Mouse (Mus musculus) limb, embryonic 11.5 days (tissue): ENCODE measurements at regions not wholly inside any gene's neighbourhood (a gene's known extent, or its start where the extent isn't known, plus 50 kb on each side); places are given as distances from the start of the nearest gene placed in this dataset.

ENCODE experiments used
- ATAC-seq: fragments of 200-750 bp; cut with Nextera tagmentation; 2 replicates; pipeline ENCODE4 v1.8.0; 2017; ENCODE audit warnings: low read depth; ENCODE audit not compliant: insufficient number of reproducible peaks, low FRiP score, low TSS enrichment
- DNase-seq: peaks from one replicate; pipeline ENCODE4 v3.0.0-alpha.2; 2015; ENCODE audit warnings: low spot score
- H3K27ac ChIP-seq: fragments of 300-500 bp; sonication (generic); replicated peaks from 2 replicates; pipeline ENCODE4 v1.5.1; 2014; ENCODE audit warnings: low read depth, mild to moderate bottlenecking, low read length
- H3K27me3 ChIP-seq: fragments of 300-500 bp; sonication (generic); 2 replicates; pipeline ENCODE4 v1.6.1; 2014; ENCODE audit warnings: mild to moderate bottlenecking, low read length, mixed read lengths; ENCODE audit not compliant: control insufficient read depth, insufficient read depth
- H3K36me3 ChIP-seq: fragments of 300-500 bp; sonication (generic); 2 replicates; pipeline ENCODE4 v1.6.1; 2014; ENCODE audit warnings: mild to moderate bottlenecking, low read length, moderate library complexity, mixed read lengths; ENCODE audit not compliant: control insufficient read depth, insufficient read depth
- H3K4me1 ChIP-seq: fragments of 300-500 bp; sonication (generic); 2 replicates; pipeline ENCODE4 v1.6.1; 2014; ENCODE audit warnings: low read length, mixed read lengths; ENCODE audit not compliant: control insufficient read depth, insufficient read depth
- H3K4me2 ChIP-seq: fragments of 300-500 bp; sonication (generic); 2 replicates; pipeline ENCODE4 v1.6.1; 2014; ENCODE audit warnings: low read depth, mild to moderate bottlenecking, moderate library complexity; ENCODE audit not compliant: severe bottlenecking
- H3K4me3 ChIP-seq: fragments of 300-500 bp; sonication (generic); 2 replicates; pipeline ENCODE4 v1.5.1; 2014; ENCODE audit warnings: low read depth, low read length
- H3K9ac ChIP-seq: fragments of 300-500 bp; sonication (generic); 2 replicates; pipeline ENCODE4 v1.6.1; 2014; ENCODE audit warnings: mild to moderate bottlenecking, low read length
- H3K9me3 ChIP-seq: fragments of 300-500 bp; sonication (generic); 2 replicates; pipeline ENCODE4 v1.6.1; 2016; ENCODE audit warnings: low read length; ENCODE audit not compliant: control insufficient read depth
- WGBS: fragments of 180-500 bp; shearing (Covaris S2); extraction: QIAGEN DNeasy Blood & Tissue Kit; methylation state at CpG from one replicate; pipeline ENCODE4 v1.1.7; 2014; 5-methylcytosine and 5-hydroxymethylcytosine counted together

DNA sequence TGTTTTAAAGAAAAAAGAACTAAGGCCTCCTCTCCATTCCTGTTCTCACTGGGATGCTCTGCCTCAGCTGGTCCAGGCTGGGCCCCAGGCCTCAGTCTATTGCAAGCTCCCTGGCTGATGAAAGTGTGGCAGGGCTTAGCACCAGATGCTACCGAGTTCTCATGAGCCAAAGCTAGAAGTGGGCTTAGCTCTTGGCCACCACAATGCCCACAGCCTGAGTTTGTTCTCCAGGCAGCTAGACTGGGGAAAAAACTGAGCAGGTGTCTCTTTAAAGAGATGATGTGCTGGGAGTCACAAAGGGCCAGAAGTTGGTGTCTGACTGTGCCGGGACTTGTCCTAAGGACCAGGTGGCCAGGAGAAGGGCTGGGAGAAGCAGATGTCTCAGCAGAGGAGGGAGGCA lies 101.9 kb upstream of the Lhx1 start:
- Histone ChIP-seq H3K4me2 (no peak overlapping the region), H3K4me3 (no peak overlapping the region), H3K27me3 (no peaks in the 10 kb centered on the region), H3K9ac (no peak overlapping the region), H3K9me3 (no peaks in the 10 kb centered on the region), H3K36me3 (no peaks in the 10 kb centered on the region), H3K27ac (no peak overlapping the region), H3K4me1 (peaks cover 12% of the 10 kb centered on the region)
- 65% methylated on average over 2 of the region's 2 CpGs for WGBS
- ATAC-seq, result no peak
- no peak for DNase-seq

DNA sequence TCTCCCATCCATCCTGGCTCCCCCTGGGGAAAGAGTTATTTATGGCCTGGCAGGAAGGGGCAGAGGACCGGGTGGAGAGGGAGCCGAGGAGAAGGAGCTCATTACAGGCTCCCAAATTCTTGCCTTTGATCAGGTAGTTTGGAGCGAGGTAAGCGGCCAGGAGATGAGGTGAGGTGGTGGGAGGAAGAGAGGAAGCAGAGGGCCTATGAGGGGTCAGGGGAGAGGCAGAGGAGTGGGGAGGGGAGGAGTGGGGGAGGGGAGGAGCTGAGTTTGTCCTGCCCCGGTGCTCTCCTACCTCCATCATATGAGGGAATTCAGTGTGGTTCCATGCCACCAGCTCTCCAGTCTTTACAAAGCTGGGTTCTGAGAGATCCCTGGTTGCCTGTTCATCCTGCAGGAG lies 98.8 kb upstream of the Lhx1 start:
- DNase-seq (no peak), ATAC-seq (no peak)
- Histone ChIP-seq H3K9me3 (no peaks in the 10 kb centered on the region), H3K27ac (no peak overlapping the region), H3K4me1 (peaks cover 12% of the 10 kb centered on the region), H3K4me3 (no peak overlapping the region), H3K27me3 (no peaks in the 10 kb centered on the region), H3K4me2 (no peak overlapping the region), H3K9ac (no peak overlapping the region), H3K36me3 (no peaks in the 10 kb centered on the region)
- 3% methylated on average over 5 of the region's 5 CpGs for WGBS

DNA sequence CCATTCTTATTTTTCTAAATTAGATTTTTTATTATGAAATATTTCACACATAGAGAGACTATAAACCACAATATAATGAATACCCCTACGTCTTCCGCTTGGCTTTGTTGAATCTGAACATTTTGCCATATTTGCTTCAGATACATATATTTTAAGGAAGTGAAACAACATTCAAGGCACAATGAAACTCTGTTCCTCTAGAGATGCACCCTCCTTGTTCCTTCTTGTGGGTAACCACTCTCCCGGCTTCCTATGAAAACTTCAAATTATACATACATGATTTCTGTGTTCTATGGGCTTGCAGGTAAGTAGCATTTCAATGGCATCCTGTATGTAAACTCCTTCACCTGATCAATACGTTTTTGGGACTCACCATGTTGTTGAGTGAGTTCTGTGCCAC lies 94.4 kb upstream of the Lhx1 start:
- Histone ChIP-seq H3K36me3 (no peaks in the 10 kb centered on the region), H3K27ac (no peak overlapping the region), H3K4me1 (0 out of 2 replicates have a peak, but pooled peaks cover 7% of the 10 kb centered on the region), H3K4me3 (no peak overlapping the region), H3K27me3 (no peaks in the 10 kb centered on the region), H3K4me2 (no peak overlapping the region), H3K9me3 (no peaks in the 10 kb centered on the region), H3K9ac (no peak overlapping the region)
- DNase-seq (no peak), ATAC-seq (no peak)
- WGBS, result 91% methylated on average over 4 of the region's 4 CpGs

DNA sequence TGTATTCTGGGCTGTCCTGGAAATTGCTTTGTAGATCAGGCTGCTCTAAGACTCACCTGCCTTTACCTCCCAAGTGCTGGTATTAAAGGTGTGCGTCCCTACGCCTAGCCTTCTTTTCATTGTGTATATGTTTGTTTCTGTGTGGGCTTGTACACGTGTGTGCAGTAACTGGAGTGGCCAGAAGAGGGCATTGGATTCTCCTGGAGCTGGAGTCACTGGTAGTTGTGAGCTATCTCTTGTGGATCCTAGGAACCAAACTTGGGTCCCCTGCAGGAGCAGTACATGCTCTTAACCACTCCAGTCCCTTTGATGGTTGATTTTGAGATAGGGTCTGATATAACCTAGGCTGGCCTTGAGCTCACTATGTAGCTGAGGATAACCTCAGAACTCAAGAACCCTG lies 93.2 kb upstream of the Lhx1 start:
- Histone ChIP-seq H3K27ac (no peak overlapping the region), H3K4me3 (no peak overlapping the region), H3K9me3 (no peaks in the 10 kb centered on the region), H3K27me3 (no peaks in the 10 kb centered on the region), H3K4me2 (no peak overlapping the region), H3K36me3 (no peaks in the 10 kb centered on the region), H3K4me1 (no peaks in the 10 kb centered on the region), H3K9ac (no peak overlapping the region)
- DNase-seq, result no peak
- 92% methylated on average over 3 of the region's 3 CpGs for WGBS
- ATAC-seq, result no peak

DNA sequence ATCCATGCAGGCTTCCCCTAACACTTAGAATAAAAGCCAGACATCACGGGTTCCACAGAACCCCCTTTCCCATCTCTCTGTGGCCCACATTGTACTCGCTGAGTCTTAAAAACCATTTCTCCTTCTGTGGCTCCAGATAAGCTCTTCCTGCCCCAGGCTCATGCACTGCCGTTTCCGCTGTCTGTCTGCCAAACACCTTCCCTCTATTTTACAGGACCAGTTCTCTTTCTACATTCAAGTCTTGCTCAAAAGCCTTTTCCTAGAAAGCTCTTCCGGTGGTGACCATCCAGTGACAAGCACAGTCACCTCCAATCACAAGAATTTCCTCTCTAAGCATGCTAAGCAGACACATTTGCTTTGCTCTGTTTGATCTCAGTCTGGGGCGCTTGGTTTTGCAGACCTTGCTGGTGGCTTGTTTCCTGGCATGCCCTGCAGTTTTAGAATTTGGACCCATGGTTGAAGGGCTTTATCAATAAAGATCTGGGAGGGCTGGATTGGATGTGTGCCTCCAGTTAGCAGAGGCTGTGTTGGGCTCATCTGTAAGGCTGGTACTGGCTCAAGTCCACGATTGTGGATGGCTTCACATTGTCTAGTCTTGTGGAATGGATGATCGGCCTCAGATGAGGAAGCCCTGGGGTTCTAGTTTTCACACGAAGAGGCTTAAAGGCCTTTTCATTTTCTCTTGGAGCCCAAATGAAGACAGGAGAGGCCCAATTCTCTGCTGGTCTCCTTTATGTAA lies 87.8 kb upstream of the Lhx1 start:
- no peak for ATAC-seq

DNA sequence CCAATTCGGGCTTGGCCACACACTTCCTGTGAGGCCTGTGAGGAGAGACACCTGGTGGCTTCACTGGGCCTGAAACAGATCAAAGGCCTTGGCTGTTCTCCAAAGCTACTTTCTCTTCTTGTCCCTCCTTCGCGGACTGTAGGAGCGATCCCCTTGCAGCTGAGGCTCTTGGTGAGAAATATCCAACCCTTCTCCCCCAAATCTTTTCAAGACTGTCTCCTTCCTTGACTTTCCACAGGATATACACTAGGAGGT lies 86.2 kb upstream of the Lhx1 start:
- no peaks in the 10 kb centered on the region for H3K9me3 ChIP-seq

More for the DNA sequence above, 87.8 kb upstream of the Lhx1 start:
- Histone ChIP-seq H3K36me3 (no peaks in the 10 kb centered on the region), H3K9ac (no peak overlapping the region), H3K4me1 (no peaks in the 10 kb centered on the region), H3K4me3 (no peak overlapping the region), H3K27me3 (no peaks in the 10 kb centered on the region), H3K4me2 (no peak overlapping the region), H3K9me3 (no peaks in the 10 kb centered on the region), H3K27ac (no peak overlapping the region)
- no peak for DNase-seq
- WGBS, result 72% methylated on average over 9 of the region's 9 CpGs

DNA sequence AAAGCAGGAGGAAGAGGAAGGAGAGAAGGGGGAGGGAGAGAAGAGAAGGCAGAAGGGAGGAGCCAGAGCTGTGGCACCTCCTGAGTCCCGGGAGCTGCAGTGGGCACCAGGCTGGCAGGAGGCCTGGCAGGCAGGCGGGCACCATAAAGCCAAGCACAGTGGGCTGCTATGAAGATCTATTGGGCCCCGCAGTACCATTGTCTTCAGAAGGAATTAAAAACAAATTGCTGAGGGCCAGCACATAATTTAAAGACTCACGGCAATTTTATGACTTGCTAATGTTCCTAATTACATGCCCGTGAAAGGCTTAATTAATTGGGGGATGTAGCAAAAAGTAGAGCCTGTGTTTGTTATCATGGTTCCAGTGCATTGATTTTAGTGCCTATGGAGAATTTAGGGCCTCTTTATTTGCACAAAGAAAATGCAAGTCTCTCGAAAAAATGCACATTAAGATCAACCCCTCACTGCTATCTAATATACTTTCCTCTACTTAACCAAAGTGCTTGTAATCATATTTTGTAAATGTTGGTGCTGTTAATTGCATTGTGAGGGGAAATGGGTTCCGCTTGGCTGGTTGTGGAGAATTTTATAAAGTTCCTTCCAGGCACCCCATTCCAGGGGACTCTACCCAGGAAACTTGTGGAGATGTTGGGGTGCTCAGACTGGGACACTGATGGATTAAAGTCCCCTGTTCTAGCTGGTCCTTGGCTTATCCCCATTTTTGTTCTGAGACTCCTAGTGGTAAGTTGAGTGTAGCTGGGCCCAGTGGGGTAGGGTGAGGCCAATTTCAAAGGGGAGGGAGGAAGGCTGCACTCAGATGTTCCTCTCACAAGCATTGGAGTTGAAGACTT lies 85.7 kb upstream of the Lhx1 start:
- no peak overlapping the region for H3K27ac ChIP-seq
- H3K4me2 ChIP-seq, result no peak overlapping the region
- DNase-seq (no peak), ATAC-seq (no peak)
- no peaks in the 10 kb centered on the region for H3K36me3 ChIP-seq
- no peaks in the 10 kb centered on the region for H3K9me3 ChIP-seq
- WGBS, result 31% methylated on average over 7 of the region's 7 CpGs
- H3K27me3 ChIP-seq, result no peaks in the 10 kb centered on the region
- H3K4me1 ChIP-seq, result no peaks in the 10 kb centered on the region
- H3K4me3 ChIP-seq, result no peak overlapping the region
- H3K9ac ChIP-seq, result no peak overlapping the region

More for the DNA sequence above, 86.2 kb upstream of the Lhx1 start:
- DNase-seq, result no peak
- Histone ChIP-seq H3K9ac (no peak overlapping the region), H3K4me2 (no peak overlapping the region), H3K36me3 (no peaks in the 10 kb centered on the region), H3K27ac (no peak overlapping the region), H3K27me3 (no peaks in the 10 kb centered on the region), H3K4me1 (no peaks in the 10 kb centered on the region), H3K4me3 (no peak overlapping the region)
- 55% methylated on average over 4 of the region's 4 CpGs for WGBS
- no peak for ATAC-seq

DNA sequence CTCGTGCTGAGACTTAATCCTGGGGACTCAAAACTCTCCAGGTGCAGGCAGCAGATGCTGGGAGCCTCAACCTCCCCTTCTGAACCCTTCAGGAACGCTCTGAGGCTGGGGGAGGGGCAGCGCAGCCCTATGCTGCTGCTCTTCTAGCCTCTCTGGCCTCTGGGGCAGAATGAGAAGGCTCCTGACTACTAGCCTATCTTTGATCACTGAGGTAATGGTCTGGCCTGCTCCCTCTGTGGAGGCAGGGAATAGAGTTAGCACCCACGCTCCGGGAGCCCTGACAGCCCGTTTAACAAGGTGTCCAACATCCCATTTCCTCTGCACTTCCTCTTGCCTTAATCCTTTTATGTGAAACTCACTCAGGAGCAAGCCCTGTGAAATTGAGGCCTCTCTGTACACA lies 79.4 kb upstream of the Lhx1 start:
- Histone ChIP-seq H3K27me3 (no peaks in the 10 kb centered on the region), H3K4me2 (no peak overlapping the region), H3K9ac (0 out of 2 replicates have a peak overlapping the region, but pooled peaks have one; percentile 27), H3K4me3 (no peak overlapping the region), H3K27ac (no peak overlapping the region), H3K36me3 (no peaks in the 10 kb centered on the region), H3K4me1 (peaks cover 8% of the 10 kb centered on the region), H3K9me3 (no peaks in the 10 kb centered on the region)
- DNase-seq, result peak; percentile 40
- no peak for ATAC-seq
- WGBS, result 2% methylated on average over 6 of the region's 6 CpGs
